Mouse (Mus musculus): ENCODE data around the gene Gpm6b. TPM values are rescaled to one million over a fixed set of nuclear protein-coding genes. Genes with fewer than 3 reads are reported as not detected.

Gpm6b gene
- polyA plus RNA-seq, 1 experiment from 2014 or later: 31.9 TPM

- Histone ChIP-seq H3K27me3 (replicated peaks; ENCODE audit: control insufficient read depth, insufficient read depth, low read length) (peaks cover 13% of the 10 kb centered on the region; the same call in 1 of the 2 replicates), H3K4me1 (ENCODE audit: control insufficient read depth, insufficient read depth, low read length) (no peaks in the 10 kb centered on the region), H3K4me3 (ENCODE audit: low read depth, low read length) (no peak overlapping the region), H3K9me3 (ENCODE audit: control insufficient read depth, low read length) (no peaks in the 10 kb centered on the region), H3K9ac (ENCODE audit: low read depth, low read length) (no peak overlapping the region), H3K4me2 (ENCODE audit: low read depth, low read length) (no peak overlapping the region), H3K27ac (replicated peaks; ENCODE audit: low read depth, low read length) (no peak overlapping the region), H3K36me3 (ENCODE audit: control insufficient read depth, insufficient read depth, low read length) (no peaks in the 10 kb centered on the region)
- WGBS: 43% methylated on average over 1 of the region's 1 CpGs
- no peak for ATAC-seq (ENCODE audit: low read depth)
- DNase-seq (ENCODE audit: low spot score): peak; percentile 15
These were observed 76.5 kb downstream of the Gpm6b start for GRCm38 (mm10) chrX:166315251-166315650.

GRCm38 (mm10) chrX:166316552-166317375 is 78.1 kb downstream of the Gpm6b start:
- no peaks in the 10 kb centered on the region for H3K9me3 ChIP-seq (ENCODE audit: control insufficient read depth, low read length)
- ATAC-seq (ENCODE audit: low read depth) (0 out of 2 replicates have a peak, but pooled peaks have one; percentile 15), DNase-seq (ENCODE audit: low spot score) (peak; percentile 40)
- no peak overlapping the region for H3K9ac ChIP-seq (ENCODE audit: low read depth, low read length)
- H3K27me3 ChIP-seq (replicated peaks; ENCODE audit: control insufficient read depth, insufficient read depth, low read length): peaks cover 13% of the 10 kb centered on the region; the same call in 1 of the 2 replicates
- no peaks in the 10 kb centered on the region for H3K36me3 ChIP-seq (ENCODE audit: control insufficient read depth, insufficient read depth, low read length)
- no peaks in the 10 kb centered on the region for H3K4me1 ChIP-seq (ENCODE audit: control insufficient read depth, insufficient read depth, low read length)
- no peak overlapping the region; the same call in 1 of the 2 replicates for H3K27ac ChIP-seq (replicated peaks; ENCODE audit: low read depth, low read length)
- no peak overlapping the region for H3K4me2 ChIP-seq (ENCODE audit: low read depth, low read length)
- no peak overlapping the region for H3K4me3 ChIP-seq (ENCODE audit: low read depth, low read length)
- 43% methylated on average over 7 of the region's 7 CpGs for WGBS

- no peaks in the 10 kb centered on the region for H3K4me1 ChIP-seq (ENCODE audit: control insufficient read depth, insufficient read depth, low read length)
- H3K4me3 ChIP-seq (ENCODE audit: low read depth, low read length): no peak overlapping the region
- peaks cover 13% of the 10 kb centered on the region; the same call in 1 of the 2 replicates for H3K27me3 ChIP-seq (replicated peaks; ENCODE audit: control insufficient read depth, insufficient read depth, low read length)
- H3K9me3 ChIP-seq (ENCODE audit: control insufficient read depth, low read length): no peaks in the 10 kb centered on the region
- H3K27ac ChIP-seq (replicated peaks; ENCODE audit: low read depth, low read length): no peak overlapping the region
- ATAC-seq (ENCODE audit: low read depth): no peak
- no peaks in the 10 kb centered on the region for H3K36me3 ChIP-seq (ENCODE audit: control insufficient read depth, insufficient read depth, low read length)
- H3K9ac ChIP-seq (ENCODE audit: low read depth, low read length): no peak overlapping the region
- DNase-seq (ENCODE audit: low spot score): no peak
- WGBS: 71% methylated on average over 1 of the region's 1 CpGs
- H3K4me2 ChIP-seq (ENCODE audit: low read depth, low read length): no peak overlapping the region
These were observed 78.6 kb downstream of the Gpm6b start for GRCm38 (mm10) chrX:166317376-166317679.

GRCm38 (mm10) chrX:166323226-166323625 is 84.5 kb downstream of the Gpm6b start:
- Histone ChIP-seq H3K27me3 (replicated peaks; ENCODE audit: control insufficient read depth, insufficient read depth, low read length) (0 out of 2 replicates have a peak, but pooled peaks cover under 1% of the 10 kb centered on the region), H3K4me2 (ENCODE audit: low read depth, low read length) (no peak overlapping the region), H3K4me3 (ENCODE audit: low read depth, low read length) (no peak overlapping the region), H3K36me3 (ENCODE audit: control insufficient read depth, insufficient read depth, low read length) (no peaks in the 10 kb centered on the region), H3K9ac (ENCODE audit: low read depth, low read length) (no peak overlapping the region), H3K9me3 (ENCODE audit: control insufficient read depth, low read length) (no peaks in the 10 kb centered on the region), H3K4me1 (ENCODE audit: control insufficient read depth, insufficient read depth, low read length) (no peaks in the 10 kb centered on the region), H3K27ac (replicated peaks; ENCODE audit: low read depth, low read length) (no peak overlapping the region)
- 89% methylated on average over 3 of the region's 3 CpGs for WGBS
- DNase-seq (ENCODE audit: low spot score): no peak
- no peak for ATAC-seq (ENCODE audit: low read depth)

DNA sequence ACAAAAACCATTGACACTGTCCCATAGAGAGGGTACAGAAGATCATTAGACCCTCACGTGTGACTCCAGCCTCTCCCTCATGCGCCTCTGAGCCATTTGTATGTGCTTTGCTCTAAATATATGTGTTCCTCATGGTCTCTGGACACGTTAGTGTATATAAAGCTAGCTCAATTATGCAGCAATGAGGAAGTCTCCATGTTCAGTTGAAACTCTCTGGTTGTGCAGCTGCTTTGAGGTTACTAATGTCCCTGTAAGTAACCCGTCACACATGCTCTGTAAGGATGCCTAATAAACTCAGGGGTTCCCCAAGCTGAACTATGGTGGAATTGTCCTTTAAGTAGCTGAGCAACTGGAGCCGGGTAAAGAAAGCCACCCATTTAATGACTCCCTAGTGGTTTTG is 88.9 kb downstream of the Gpm6b start:
- ATAC-seq (ENCODE audit: low read depth): no peak
- no peak for DNase-seq (ENCODE audit: low spot score)
- H3K9me3 ChIP-seq (ENCODE audit: control insufficient read depth, low read length): no peaks in the 10 kb centered on the region
- H3K4me2 ChIP-seq (ENCODE audit: low read depth, low read length): no peak overlapping the region
- peaks cover 14% of the 10 kb centered on the region for H3K27me3 ChIP-seq (replicated peaks; ENCODE audit: control insufficient read depth, insufficient read depth, low read length)
- H3K27ac ChIP-seq (replicated peaks; ENCODE audit: low read depth, low read length): no peak overlapping the region
- H3K9ac ChIP-seq (ENCODE audit: low read depth, low read length): no peak overlapping the region
- H3K4me1 ChIP-seq (ENCODE audit: control insufficient read depth, insufficient read depth, low read length): peaks cover 4% of the 10 kb centered on the region; the same call in 1 of the 2 replicates
- WGBS: 72% methylated on average over 5 of the region's 5 CpGs
- no peaks in the 10 kb centered on the region for H3K36me3 ChIP-seq (ENCODE audit: control insufficient read depth, insufficient read depth, low read length)
- H3K4me3 ChIP-seq (ENCODE audit: low read depth, low read length): no peak overlapping the region

GRCm38 (mm10) chrX:166328219-166328901 is 89.6 kb downstream of the Gpm6b start:
- no peak overlapping the region for H3K4me3 ChIP-seq (ENCODE audit: low read depth, low read length)
- H3K27me3 ChIP-seq (replicated peaks; ENCODE audit: control insufficient read depth, insufficient read depth, low read length): peaks cover 14% of the 10 kb centered on the region
- ATAC-seq (ENCODE audit: low read depth) (no peak), DNase-seq (ENCODE audit: low spot score) (no peak)
- H3K4me2 ChIP-seq (ENCODE audit: low read depth, low read length): no peak overlapping the region
- no peak overlapping the region for H3K27ac ChIP-seq (replicated peaks; ENCODE audit: low read depth, low read length)
- 50% methylated on average over 3 of the region's 3 CpGs for WGBS
- peaks cover 4% of the 10 kb centered on the region; the same call in 1 of the 2 replicates for H3K4me1 ChIP-seq (ENCODE audit: control insufficient read depth, insufficient read depth, low read length)
- no peaks in the 10 kb centered on the region for H3K36me3 ChIP-seq (ENCODE audit: control insufficient read depth, insufficient read depth, low read length)
- H3K9ac ChIP-seq (ENCODE audit: low read depth, low read length): no peak overlapping the region
- no peaks in the 10 kb centered on the region for H3K9me3 ChIP-seq (ENCODE audit: control insufficient read depth, low read length)

DNA sequence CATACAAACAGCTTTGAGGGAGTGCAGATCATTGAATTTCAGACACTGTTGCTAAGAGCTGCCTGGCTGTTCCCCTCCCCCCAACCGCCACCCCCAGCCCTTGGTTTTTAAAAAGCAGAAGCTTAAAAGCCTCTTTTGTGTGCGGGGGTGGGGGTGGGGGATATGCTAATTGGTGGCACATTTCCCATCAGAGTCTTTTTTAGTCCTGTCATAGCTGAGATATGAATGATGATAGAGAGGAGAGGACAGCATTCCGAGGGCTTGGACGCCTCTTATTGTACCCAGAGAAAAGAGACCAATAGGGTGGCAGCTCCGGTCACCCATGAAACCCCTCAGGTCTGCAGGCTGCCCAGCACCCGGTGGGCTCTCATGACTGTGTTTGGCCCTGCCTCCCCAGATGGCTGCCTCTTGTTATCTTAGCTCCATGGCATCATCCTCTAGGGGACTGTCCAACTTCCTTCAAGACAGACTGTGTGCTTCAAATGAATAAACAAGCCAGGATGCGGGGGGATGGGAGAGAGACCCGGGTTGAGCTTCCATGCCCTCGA is 90.3 kb downstream of the Gpm6b start:
- ATAC-seq (ENCODE audit: low read depth) (peak; percentile 77; the same call in 1 of the 2 replicates), DNase-seq (ENCODE audit: low spot score) (peak; percentile 58)
- no peaks in the 10 kb centered on the region for H3K9me3 ChIP-seq (ENCODE audit: control insufficient read depth, low read length)
- H3K4me1 ChIP-seq (ENCODE audit: control insufficient read depth, insufficient read depth, low read length): peaks cover 4% of the 10 kb centered on the region; the same call in 1 of the 2 replicates
- H3K36me3 ChIP-seq (ENCODE audit: control insufficient read depth, insufficient read depth, low read length): no peaks in the 10 kb centered on the region
- 22% methylated on average over 9 of the region's 9 CpGs for WGBS
- H3K27me3 ChIP-seq (replicated peaks; ENCODE audit: control insufficient read depth, insufficient read depth, low read length): peaks cover 14% of the 10 kb centered on the region
- no peak overlapping the region for H3K9ac ChIP-seq (ENCODE audit: low read depth, low read length)
- H3K4me2 ChIP-seq (ENCODE audit: low read depth, low read length): no peak overlapping the region
- peak overlapping the region; percentile 44 for H3K27ac ChIP-seq (replicated peaks; ENCODE audit: low read depth, low read length)
- no peak overlapping the region for H3K4me3 ChIP-seq (ENCODE audit: low read depth, low read length)

GRCm38 (mm10) chrX:166334516-166335136 is 95.9 kb downstream of the Gpm6b start:
- Histone ChIP-seq H3K36me3 (ENCODE audit: control insufficient read depth, insufficient read depth, low read length) (no peaks in the 10 kb centered on the region), H3K9ac (ENCODE audit: low read depth, low read length) (no peak overlapping the region), H3K27ac (replicated peaks; ENCODE audit: low read depth, low read length) (no peak overlapping the region), H3K4me3 (ENCODE audit: low read depth, low read length) (no peak overlapping the region), H3K4me1 (ENCODE audit: control insufficient read depth, insufficient read depth, low read length) (no peaks in the 10 kb centered on the region), H3K27me3 (replicated peaks; ENCODE audit: control insufficient read depth, insufficient read depth, low read length) (peaks cover 15% of the 10 kb centered on the region), H3K4me2 (ENCODE audit: low read depth, low read length) (no peak overlapping the region), H3K9me3 (ENCODE audit: control insufficient read depth, low read length) (no peaks in the 10 kb centered on the region)
- no peak for ATAC-seq (ENCODE audit: low read depth)
- no peak for DNase-seq (ENCODE audit: low spot score)
- WGBS: 82% methylated on average over 6 of the region's 6 CpGs

Measured in embryonic facial prominence, embryonic 14.5 days (tissue).